Mouse (Mus musculus) ES-E14 (cell line): ENCODE results near the gene Usf3.

Source experiments
- MAFK ChIP-seq: IDR thresholded peaks from 2 replicates; pipeline ENCODE4 v1.6.1; 2014; ENCODE audit warnings: mild to moderate bottlenecking, low read depth, low read length, inconsistent platforms; ENCODE audit not compliant: insufficient read depth
- ZC3H11A ChIP-seq: IDR thresholded peaks from 2 replicates; pipeline ENCODE4 v1.6.1; 2012; ENCODE audit warnings: low read depth, mild to moderate bottlenecking, inconsistent platforms, low read length, borderline replicate concordance
- ZNF384 ChIP-seq: IDR thresholded peaks from 2 replicates; pipeline ENCODE4 v1.6.1; 2012; ENCODE audit warnings: low read depth, low read length, inconsistent platforms

GRCm38 (mm10) chr16:44123786-44124185 is 49.3 kb upstream of the Usf3 start:
- TF ChIP-seq ZC3H11A (no peak), ZNF384 (no peak), MAFK (no peak)
